Mouse (Mus musculus) megakaryocyte, embryonic 14.5 days (primary cell): Measurements from ENCODE around the gene Draxin. TPM values are rescaled to one million over a fixed set of nuclear protein-coding genes. Genes with fewer than 3 reads are reported as not detected.
"Not testable (repeated sequence)": the region's sequence is repeated elsewhere in the genome, so short reads cannot be mapped to it uniquely, and the experiment has no call there.

ENCODE experiments used
- H3K27me3 ChIP-seq: replicated peaks from 2 replicates; pipeline ENCODE3; 2012; ENCODE audit warnings: inconsistent platforms
- H3K36me3 ChIP-seq: replicated peaks from 2 replicates; pipeline ENCODE3; 2012; ENCODE audit warnings: low read length, inconsistent platforms, mixed read lengths
- H3K4me1 ChIP-seq: 2 replicates; pipeline ENCODE4 v1.6.1; 2012; ENCODE audit warnings: inconsistent platforms
- H3K4me3 ChIP-seq: replicated peaks from 2 replicates; pipeline ENCODE3; 2012; ENCODE audit warnings: moderate library complexity, mild to moderate bottlenecking, inconsistent platforms
- H3K9me3 ChIP-seq: 2 replicates; pipeline ENCODE4 v1.6.1; 2012; ENCODE audit warnings: inconsistent platforms
- FLI1 ChIP-seq: IDR thresholded peaks from 2 replicates; pipeline ENCODE4 v1.6.1; 2012; ENCODE audit warnings: low read length, inconsistent platforms, mixed read lengths
- GATA1 ChIP-seq: IDR thresholded peaks from 3 replicates; pipeline ENCODE4 v1.6.1; 2012; ENCODE audit warnings: mixed read lengths, low read length, inconsistent platforms, borderline replicate concordance
- polyA plus RNA-seq: library from polyadenylated mRNA; stranded (reverse); fragments of >175 nt; gene quantifications from 2 replicates; pipeline ENCODE4 v1.2.3, GENCODE M21; 2012; ENCODE audit warnings: low replicate concordance; ENCODE audit not compliant: insufficient read depth

Gene Draxin
- polyA plus RNA-seq, result 4.1 and 4.9 TPM in 2 replicates

DNA sequence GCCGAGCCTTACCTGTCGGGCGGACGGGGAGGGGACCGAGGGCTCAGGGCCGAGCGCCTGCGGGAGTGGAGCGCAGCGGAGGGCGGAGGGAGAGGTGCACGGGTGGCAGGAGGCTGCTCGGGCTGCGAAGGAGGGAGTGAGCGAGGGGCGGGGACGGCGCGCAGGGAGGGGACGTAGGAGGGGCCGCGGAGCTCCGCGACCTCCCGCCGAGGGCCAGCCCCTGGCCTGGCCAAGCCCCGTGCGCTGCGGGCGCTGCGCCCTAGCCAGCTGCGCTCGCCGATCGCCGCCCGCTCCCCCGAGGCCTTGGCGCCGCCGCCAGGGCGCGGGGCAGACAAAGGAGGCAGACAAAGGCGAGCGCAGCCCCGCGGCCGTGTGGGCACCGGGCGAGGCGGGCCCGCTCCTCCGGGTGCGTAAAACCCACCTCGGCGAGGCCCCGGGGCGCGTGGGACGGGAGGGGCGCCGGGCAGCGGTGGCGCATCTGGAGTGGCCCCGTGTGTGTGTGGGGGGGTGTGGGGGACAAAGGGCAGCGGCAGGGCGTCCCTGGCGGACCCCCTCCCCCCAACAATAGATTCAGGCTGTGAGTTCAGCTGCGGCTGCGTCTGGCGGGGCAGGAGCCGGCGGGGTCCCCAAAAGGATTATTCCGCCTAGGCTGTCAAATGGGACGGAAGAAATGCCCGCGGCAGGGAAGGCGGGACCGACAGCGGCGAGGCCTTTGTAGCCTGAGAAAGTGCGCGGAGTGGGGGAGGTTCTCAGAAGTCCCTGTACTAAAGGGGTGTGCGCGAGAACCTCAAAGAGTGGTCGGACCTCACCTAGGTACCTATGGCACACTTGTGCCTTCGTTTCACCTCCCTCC lies at the start of gene Draxin:
Gene Draxin (minus strand): TSS at position 138 of the 853 bp plus-strand sequence.
- Histone ChIP-seq H3K4me3 (peak within 1 kb of the TSS; percentile 92), H3K27me3 (peaks cover 79% of the 10 kb centered on the region), H3K9me3 (peaks cover 9% of the 10 kb centered on the region), H3K4me1 (peaks cover 54% of the 10 kb centered on the region), H3K36me3 (peaks cover 5% of the 10 kb centered on the region)
- TF ChIP-seq FLI1 (no peak), GATA1 (no peak)

DNA sequence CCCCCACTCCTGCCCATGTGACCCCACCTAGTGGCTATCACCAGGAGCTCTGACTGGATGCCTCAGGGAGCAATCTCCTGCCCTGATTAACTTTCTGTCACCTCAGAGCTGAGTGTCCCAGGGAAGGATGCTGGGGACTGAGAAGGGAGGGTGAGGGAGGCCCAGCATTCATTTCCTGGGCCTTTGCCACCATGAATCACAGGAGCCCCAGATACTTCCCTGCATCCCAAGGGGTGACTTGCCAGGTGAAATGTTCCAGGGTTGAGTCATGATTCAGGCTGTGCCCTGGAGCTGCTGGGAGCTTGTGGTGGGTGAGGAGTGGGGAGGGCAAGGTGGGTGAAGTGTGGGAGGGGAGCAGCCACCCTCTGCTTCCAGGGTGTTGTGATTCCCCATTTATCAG lies 47.2 kb upstream of the Draxin start:
- peaks cover 8% of the 10 kb centered on the region; the same call in 1 of the 2 replicates for H3K9me3 ChIP-seq
- peaks cover 74% of the 10 kb centered on the region for H3K27me3 ChIP-seq
- H3K4me1 ChIP-seq, result peaks cover 12% of the 10 kb centered on the region
- no peak for TF ChIP-seq GATA1
- TF ChIP-seq FLI1, result no peak
- H3K36me3 ChIP-seq, result no peaks in the 10 kb centered on the region
- no peak overlapping the region for H3K4me3 ChIP-seq

- not testable (repeated sequence) for H3K9me3 ChIP-seq, H3K4me3 ChIP-seq, H3K36me3 ChIP-seq
- H3K4me1 ChIP-seq, result peaks cover 13% of the 10 kb centered on the region
- H3K27me3 ChIP-seq, result peaks cover 78% of the 10 kb centered on the region
Measured at GRCm38 (mm10) chr4:148176603-148177002, 46.1 kb upstream of the Draxin start.

DNA sequence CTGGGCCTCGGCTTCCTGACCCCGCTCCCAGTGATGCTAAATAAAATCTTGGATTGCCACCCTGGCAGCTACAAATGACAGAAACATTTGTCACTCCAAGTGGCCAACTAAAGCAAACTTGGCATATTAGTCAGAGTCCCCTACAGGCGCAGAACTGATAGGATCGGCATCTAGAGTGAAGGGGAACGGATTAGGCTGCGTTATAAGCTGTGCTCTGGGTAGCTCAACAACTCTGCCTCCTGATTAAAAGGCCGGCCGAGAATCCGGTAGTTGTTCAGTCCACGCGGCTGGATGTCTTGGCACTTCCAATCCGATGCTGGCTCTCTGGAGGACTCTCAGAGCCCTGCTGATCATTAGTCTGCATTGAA lies 44.0 kb upstream of the Draxin start:
- no peak for TF ChIP-seq GATA1
- TF ChIP-seq FLI1, result no peak
- no peaks in the 10 kb centered on the region for H3K36me3 ChIP-seq
- H3K4me3 ChIP-seq, result no peak overlapping the region
- H3K9me3 ChIP-seq, result peaks cover 9% of the 10 kb centered on the region; the same call in 1 of the 2 replicates
- peaks cover 80% of the 10 kb centered on the region for H3K27me3 ChIP-seq
- peaks cover 27% of the 10 kb centered on the region for H3K4me1 ChIP-seq

- peaks cover 75% of the 10 kb centered on the region for H3K27me3 ChIP-seq
- no peak for TF ChIP-seq FLI1
- no peak for TF ChIP-seq GATA1
- H3K4me3 ChIP-seq, result no peak overlapping the region
- no peaks in the 10 kb centered on the region for H3K36me3 ChIP-seq
- H3K9me3 ChIP-seq, result peaks cover 9% of the 10 kb centered on the region; the same call in 1 of the 2 replicates
- H3K4me1 ChIP-seq, result peaks cover 31% of the 10 kb centered on the region
Measured at GRCm38 (mm10) chr4:148173811-148174494, 43.5 kb upstream of the Draxin start.

DNA sequence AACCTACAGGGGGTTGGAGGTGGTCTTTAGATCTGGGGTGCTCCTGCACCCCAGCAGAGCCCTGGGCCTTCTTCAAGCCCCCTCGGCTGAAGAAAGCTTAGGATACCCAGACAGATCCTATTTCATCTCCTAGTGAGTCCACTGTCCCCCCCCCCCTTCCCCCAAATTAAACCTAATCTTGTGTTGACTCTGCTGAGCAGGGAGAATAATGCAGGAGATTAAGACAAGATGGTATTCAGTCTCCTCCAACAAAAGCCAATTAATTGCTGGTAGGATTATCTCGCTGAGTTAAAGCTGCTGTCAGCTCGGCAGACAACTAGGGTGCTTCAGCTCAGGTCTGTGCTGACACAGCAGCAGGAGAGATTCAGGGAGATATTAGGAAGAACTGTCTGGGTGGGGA lies 40.8 kb upstream of the Draxin start:
- TF ChIP-seq FLI1 (no peak), GATA1 (no peak)
- peaks cover 9% of the 10 kb centered on the region; the same call in 1 of the 2 replicates for H3K9me3 ChIP-seq
- H3K4me3 ChIP-seq, result no peak overlapping the region
- peaks cover 52% of the 10 kb centered on the region for H3K4me1 ChIP-seq
- H3K36me3 ChIP-seq, result peaks cover 3% of the 10 kb centered on the region
- H3K27me3 ChIP-seq, result peaks cover 58% of the 10 kb centered on the region

DNA sequence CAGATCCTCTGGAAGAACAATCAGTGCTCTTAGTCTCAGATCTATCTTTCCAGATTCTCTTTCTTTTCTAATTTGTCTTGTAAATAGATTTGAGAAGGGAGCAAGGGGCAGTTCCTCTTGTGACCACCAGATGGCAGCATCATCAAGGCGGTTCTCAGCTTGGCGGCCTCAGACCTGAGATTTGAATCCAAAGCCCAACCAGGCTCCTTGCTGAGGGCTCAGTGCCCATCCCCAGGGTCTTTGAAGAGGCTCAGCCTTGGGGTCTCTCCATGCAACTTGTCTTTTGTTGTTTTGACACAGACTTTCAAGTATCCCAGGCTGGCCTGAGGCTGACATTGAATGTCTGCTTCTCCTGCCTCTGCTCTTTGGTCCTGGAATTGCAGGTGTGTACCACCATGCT lies 40.3 kb upstream of the Draxin start:
- Histone ChIP-seq H3K4me3 (no peak overlapping the region), H3K36me3 (peaks cover 8% of the 10 kb centered on the region), H3K27me3 (peaks cover 58% of the 10 kb centered on the region), H3K9me3 (peaks cover 9% of the 10 kb centered on the region; the same call in 1 of the 2 replicates), H3K4me1 (peaks cover 55% of the 10 kb centered on the region)
- TF ChIP-seq GATA1, result no peak
- TF ChIP-seq FLI1, result no peak

GRCm38 (mm10) chr4:148169586-148169985 lies 39.1 kb upstream of the Draxin start:
- Histone ChIP-seq H3K36me3 (peaks cover 17% of the 10 kb centered on the region), H3K27me3 (peaks cover 58% of the 10 kb centered on the region), H3K9me3 (peaks cover 5% of the 10 kb centered on the region; the same call in 1 of the 2 replicates), H3K4me3 (peak overlapping the region; percentile 88), H3K4me1 (peaks cover 67% of the 10 kb centered on the region)
- TF ChIP-seq GATA1 (peak; percentile 96), FLI1 (peak; percentile 66; the same call in 1 of the 2 replicates)

DNA sequence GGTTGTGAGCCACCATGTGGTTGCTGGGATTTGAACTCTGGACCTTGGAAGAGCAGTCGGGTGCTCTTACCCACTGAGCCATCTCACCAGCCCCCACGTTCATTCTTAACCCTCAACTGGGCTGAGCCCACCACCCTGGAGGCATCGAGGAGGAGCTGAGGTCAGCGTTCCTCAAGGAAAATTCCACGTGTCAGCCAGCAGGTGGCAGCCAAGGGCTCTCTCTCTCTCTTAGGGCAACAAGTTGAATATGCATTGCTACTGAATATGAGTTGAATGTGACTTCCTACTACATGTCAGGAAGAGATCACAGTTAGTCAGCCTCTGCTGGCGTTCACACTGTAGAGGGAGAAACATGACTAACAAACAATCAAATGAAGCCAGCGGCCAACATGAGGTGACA lies 37.8 kb upstream of the Draxin start:
- Histone ChIP-seq H3K4me3 (peak overlapping the region; percentile 55), H3K4me1 (peaks cover 76% of the 10 kb centered on the region), H3K27me3 (peaks cover 56% of the 10 kb centered on the region), H3K9me3 (peaks cover 4% of the 10 kb centered on the region; the same call in 1 of the 2 replicates), H3K36me3 (peaks cover 21% of the 10 kb centered on the region)
- TF ChIP-seq GATA1, result no peak
- no peak for TF ChIP-seq FLI1

- H3K4me3 ChIP-seq, result no peak overlapping the region
- peaks cover 54% of the 10 kb centered on the region for H3K27me3 ChIP-seq
- TF ChIP-seq FLI1 (no peak), GATA1 (no peak)
Measured at GRCm38 (mm10) chr4:148166986-148167385, 36.5 kb upstream of the Draxin start.

More at GRCm38 (mm10) chr4:148166986-148167385, 36.5 kb upstream of the Draxin start:
- H3K9me3 ChIP-seq, result no peaks in the 10 kb centered on the region
- peaks cover 21% of the 10 kb centered on the region for H3K36me3 ChIP-seq
- peaks cover 81% of the 10 kb centered on the region for H3K4me1 ChIP-seq
